Mouse (Mus musculus) brain, embryonic 14.5 days (tissue): ENCODE data around the gene Arsb.

ENCODE experiments used
- CTCF ChIP-seq: fragments of 200-500 bp; IDR thresholded peaks from 2 replicates; pipeline ENCODE4 v1.5.1; 2012; ENCODE audit warnings: inconsistent platforms, mild to moderate bottlenecking, moderate library complexity, borderline replicate concordance; ENCODE audit not compliant: insufficient read depth, insufficient read length; ENCODE audit errors: extremely low read depth
- POLR2A ChIP-seq: fragments of 200-500 bp; IDR thresholded peaks from 2 replicates; pipeline ENCODE4 v1.6.1; 2012; ENCODE audit warnings: mild to moderate bottlenecking, inconsistent platforms, borderline replicate concordance; ENCODE audit not compliant: poor library complexity, insufficient read depth, insufficient read length, severe bottlenecking; ENCODE audit errors: extremely low read depth

DNA sequence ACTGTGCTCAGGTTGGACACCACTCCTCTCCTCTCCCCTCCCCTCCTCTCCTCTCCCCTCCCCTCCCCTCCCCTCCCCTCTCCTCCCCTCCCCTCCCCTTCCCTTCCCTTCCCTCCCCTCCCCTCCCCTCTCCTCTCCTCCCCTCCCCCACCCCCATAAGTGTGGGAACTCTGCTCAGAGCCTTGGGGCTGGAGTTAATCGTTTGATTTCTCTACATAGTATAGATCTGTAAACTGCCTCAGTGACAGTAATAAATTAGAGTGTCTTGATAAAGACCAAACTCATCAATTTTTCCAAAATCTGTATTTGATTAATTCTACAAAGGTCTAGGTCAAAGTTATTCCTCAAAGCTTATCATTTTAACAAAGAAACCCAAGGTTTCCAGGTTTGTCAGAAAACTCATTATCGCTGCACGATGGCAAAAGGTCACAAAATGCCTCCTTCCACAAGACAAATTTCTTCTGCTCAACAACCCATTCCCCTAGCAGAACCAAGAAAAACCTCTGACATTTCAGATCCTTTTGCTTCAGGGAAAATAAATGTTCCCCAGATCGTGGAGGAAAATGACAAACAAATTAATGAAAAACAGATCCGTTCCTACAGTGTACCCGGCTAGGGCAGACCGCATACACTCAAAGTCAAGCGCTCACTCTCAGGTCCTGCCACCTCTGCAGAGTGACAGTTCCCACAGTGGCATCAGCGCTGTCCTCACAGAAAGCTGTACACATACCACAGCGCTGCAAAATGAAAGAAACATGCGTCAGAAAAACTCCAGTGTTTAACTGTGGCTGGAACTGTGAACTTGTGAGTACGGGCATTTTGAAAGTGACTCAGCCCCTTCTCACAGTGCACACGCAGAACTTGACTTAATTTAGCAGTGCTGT lies 126.8 kb downstream of the Arsb start:
- TF ChIP-seq CTCF, result no peak
- TF ChIP-seq POLR2A, result no peak
